Mouse (Mus musculus) 3T3-L1 (cell line): Measurements from ENCODE around the gene Sag.
A peak's percentile ranks its signal among the peaks of the same experiment; 100 is the strongest.

Experiments
- DNase-seq: peaks from one replicate; pipeline ENCODE4 v3.0.0-alpha.2; 2015; ENCODE audit warnings: low read depth, low spot score

Gene Sag

GRCm38 (mm10) chr1:87803576-87803975 lies at the start of gene Sag:
Gene Sag, plus strand, starts transcription at chr1:87803680.
- DNase-seq = no peak

DNA sequence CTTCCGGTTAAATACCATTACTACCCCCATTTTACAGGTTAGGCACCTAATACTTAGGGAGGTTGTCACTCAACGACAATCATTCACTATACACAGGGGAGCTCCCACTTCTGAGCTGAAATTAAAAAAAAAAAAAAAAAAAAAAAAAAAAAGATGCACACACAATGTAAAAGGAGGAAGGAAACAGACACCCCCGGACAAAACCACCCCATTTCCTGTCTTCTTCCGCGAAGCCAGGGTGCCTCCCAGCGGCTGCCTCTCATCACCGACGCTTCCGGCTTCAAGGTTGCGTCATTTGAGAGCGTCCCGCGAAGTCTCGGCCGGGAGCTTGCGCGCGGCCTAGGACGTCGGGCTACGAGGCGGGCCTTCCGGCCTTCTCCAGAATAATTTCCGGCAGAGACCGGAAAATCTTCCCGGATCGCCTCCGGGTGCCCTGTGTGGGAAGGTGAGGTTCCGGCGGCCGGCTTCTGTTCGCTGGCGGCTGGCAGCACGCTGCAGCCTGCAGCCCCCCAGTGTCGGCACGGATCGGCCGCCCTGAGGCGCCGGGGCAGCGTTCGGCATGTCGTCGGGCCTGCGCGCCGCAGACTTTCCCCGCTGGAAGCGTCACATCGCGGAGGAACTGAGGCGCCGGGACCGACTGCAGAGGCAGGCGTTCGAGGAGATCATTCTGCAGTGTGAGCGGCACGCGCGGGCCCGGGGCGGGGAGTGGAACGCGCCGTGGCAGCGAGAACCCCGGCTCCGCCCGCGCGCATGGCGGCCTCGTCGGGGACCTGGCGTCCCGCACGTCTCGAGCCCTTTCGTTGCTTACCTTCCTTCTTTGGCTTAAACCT lies 47.6 kb upstream of the Sag start, which contains the start of gene Atg16l1:
Gene Atg16l1, plus strand, starts transcription at position 230 of the 830 bp plus-strand sequence.
- DNase-seq = peak; percentile 96

DNA sequence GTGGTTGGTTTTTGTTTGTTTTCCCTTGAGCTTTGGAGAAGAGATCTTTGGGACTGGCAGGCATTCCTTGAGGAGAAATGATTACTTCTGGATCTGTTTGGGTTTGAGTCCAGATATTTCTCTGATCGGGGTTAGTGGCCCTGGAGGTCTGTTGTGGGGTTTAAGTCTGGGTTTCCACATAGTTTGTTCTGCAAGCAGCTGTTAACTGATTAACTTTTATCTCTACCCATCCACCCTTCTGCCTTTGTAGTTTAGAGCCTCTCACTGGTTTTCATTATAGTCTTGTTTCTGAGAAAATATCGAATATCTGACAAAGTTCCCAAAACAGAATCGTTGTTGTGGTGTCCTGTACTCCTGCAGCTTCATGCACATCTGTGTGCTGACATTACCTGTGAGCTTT lies 39.7 kb upstream of the Sag start:
- no peak for DNase-seq

DNA sequence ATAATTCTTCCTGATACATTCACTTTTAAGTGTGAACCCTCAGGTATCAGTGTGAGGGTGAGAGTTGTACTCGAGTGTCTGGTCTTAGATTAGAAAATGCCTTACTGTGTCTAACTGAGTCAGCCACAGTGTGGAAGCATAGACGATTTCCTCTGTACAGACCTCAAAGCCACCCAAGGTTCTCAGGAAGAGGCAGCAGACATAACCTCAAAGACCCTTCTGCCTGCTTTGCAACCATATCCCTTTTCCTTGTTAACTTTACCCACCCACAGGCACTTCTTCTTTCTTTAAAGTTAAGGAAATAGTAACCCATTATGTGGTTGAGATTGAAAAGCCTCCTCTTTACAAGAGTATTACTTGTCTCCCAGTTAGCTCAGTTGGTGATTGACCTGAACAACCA lies 37.7 kb upstream of the Sag start:
- no peak for DNase-seq

- DNase-seq = peak; percentile 42
Measured at GRCm38 (mm10) chr1:87766233-87766632, 37.2 kb upstream of the Sag start.

DNA sequence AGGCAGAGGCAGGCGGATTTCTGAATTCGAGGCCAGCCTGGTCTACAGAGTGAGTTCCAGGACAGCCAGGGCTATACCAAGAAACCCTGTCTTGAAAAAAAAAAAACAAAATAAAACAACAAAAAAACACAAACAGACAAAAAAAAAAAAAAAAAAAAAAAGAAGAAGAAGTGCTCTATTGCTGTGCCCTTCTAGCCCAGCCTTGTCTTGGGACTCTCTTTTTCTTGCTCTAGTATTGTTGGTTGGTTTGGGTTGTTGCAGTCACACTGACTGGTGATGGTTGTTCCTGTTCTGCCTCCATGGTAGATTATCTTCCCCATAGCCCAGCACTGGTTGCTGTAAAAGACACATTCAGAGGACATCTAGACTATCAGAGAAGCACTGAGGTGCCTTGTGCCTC lies 34.2 kb upstream of the Sag start:
- DNase-seq = no peak

DNA sequence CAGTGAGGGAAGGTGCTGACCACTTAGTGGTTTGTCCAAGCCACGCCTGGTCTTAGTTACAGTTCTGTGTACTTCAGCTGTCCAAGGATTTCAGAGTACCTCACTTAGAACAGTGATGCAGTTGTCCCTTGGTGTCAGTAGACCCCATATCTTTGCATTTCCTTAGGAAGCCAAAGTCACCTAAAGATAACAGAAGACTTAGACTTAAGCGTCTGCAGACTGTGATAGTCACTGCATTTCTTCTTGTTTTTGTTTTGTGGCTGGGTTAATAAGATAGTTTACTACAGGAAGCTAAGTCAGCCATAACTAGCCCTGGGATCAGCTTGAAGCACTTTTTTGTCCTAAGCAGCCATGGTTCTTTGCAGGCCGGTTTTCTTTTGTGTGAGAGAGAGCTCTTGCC lies 33.0 kb upstream of the Sag start:
- DNase-seq = no peak

DNA sequence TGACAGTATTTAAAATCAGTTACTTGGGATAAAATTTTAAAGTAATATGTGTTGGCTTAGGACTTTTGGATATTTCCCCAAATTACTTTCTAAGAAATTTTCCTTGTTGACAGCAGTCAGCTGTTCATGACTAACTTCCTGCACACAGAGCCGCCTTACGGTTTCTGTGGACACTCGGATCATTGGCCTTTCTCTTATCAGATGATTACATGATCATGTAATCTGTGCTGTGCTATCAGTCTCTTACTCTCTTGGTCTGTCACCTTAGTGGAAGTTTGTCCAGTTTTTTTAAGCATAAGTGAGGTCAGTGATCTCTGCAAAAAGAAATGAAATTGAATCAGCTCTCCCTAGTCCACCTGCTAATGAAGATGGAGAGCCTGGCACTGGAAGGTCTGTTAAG lies 31.8 kb upstream of the Sag start:
- DNase-seq = no peak

DNA sequence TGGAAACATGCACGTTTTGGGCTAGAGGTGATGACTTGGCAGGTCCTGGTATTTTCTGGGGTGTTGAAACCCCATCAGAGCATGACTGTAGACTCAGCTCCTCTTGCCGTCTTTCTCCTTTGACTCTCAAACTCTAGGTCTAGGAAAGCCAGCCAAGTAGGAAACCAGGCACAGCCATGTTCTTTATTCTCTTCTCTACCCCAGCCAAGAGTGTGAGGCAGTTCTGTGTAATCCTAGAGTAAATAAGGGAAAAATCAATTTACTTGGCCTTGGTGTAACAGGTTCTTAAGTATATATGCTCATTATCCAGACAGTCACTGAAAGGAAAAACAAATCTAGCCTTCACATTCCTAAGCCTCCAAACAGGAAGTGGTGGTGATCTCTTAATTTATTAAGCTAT lies 30.1 kb upstream of the Sag start:
- no peak for DNase-seq

DNA sequence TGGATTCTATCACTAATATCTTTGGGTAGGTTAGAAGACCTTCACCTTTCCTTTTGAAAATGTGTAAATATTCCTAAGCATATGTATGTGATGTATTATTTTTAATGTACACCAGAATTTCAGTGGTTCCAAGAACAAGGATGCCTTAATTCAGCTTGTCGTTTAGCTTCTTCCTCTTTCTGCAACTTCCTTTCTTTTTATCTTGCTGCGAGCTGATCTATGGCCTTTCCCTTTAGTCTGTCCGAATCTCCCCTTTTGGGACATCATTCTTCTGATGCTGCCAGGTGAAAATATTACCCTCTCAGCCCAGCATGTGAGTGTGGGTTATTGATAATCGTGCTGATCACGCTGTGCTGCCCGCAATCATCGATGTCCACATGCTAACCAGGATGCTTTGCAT lies 28.6 kb upstream of the Sag start:
- DNase-seq = no peak

DNA sequence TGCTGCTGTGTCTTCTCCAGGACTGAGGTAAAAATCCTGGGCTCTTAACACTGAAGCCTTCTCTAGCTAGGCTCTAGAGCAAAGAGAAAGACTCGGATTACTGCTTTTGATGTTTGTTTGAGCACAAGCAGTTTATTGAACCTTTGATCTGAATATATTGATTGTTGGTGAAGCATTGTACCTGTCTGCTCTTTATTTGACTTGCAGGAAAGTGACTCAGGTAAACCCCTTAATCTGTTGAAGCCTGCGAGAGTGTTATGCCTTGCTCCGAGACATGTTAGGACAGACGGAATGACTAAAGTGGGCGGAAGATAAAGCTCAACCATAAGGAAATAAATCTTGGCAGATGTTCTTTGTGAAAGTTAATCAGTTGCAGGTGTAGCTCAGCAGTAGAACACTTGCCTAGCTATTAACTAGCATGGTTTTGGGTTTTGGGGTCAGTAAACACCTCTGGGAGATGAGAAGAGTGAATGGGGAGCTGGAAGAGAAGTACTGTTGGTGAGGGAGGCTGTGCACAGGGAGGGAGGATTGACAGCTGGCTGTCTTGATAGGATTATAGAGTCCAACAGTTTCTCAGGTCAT lies 24.2 kb upstream of the Sag start:
- DNase-seq = peak; percentile 18

- DNase-seq = no peak
Measured at GRCm38 (mm10) chr1:87785703-87786102, 17.8 kb upstream of the Sag start.

DNA sequence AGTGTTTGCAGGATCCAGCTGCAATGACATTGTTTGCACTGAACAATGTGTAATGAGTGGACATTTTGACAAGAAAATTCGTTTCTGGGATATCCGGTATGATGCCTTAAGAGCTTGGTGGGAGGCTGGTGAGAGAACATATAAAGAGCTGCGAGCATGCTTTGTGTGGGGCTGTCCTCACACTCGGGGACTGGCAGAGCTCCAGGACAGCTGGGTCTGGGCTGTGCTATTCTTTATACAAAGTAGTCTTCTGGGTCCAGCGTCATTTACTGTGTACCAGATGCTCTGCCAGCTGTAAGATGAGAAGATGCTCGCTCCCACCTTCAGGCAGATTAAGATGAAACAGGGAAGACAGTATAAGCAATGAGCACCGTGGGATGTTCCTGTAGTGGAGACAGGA lies 17.2 kb upstream of the Sag start:
- DNase-seq = no peak

DNA sequence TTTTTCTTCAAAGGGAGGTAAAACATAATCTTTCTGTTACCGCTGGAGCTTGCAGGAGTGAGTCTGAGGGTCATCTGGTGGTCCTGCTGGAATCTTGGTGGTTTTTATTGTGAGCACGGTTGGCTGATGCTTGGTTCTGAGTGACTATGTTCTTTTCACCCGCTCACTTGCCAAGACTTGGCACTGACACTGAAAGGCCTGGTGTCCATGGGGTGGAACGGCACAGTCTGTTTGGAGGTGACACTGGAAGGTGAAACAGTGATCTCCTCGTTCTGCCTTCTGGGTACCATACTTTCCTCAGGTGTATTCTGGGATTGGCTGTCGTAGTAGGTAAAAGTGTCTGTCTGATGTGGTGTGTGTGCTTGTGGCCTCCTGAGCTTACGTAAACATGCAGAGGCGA lies 13.8 kb upstream of the Sag start:
- DNase-seq = no peak

DNA sequence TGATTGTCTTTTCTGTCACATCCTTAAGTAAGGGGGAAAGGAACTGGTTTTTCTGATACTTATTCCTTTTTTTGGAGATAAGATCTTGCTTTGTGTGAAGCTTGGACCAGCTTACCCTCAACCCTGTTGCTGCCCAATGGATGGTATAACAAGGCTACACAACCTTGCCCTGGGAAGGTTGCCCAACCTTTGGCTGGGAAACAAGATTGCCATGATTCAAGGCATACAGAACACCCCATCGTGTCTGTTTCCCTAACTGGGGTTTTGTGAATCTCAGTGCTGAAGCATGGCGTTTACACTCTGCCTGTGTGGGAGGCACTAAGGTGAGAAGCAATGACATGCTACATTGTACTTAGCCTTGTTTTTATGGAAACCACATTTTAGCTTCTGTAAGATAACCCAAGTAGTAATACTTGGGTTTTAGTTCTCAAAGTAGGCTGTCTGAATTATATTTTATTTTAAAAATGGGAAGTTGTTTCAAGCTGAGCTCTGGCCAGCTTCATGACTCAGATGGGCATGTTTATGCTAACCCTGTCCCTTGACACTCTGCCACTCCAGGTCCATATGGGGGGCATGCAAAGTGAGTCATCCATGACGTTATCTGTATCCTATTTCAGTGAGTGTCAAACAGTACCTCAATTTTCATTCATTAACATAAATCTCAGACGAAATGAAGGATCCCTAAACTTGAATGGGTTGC lies 10.9 kb upstream of the Sag start:
- peak; percentile 82 for DNase-seq

DNA sequence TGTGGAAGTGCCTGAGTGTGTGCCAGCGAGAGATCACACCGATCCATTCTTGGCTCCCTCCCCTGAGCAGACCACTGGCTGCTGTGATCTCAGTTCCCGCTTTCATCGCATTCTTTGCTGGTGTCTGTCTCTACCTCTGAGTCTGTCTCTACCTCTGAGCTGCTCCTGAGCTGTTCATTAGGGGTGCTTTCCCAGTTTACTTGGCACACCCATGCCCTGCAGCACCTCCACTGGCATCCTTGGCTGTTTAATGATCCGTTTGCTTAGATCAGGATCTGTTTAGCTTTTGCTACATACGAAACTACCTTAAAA lies 10.4 kb upstream of the Sag start:
- no peak for DNase-seq

DNA sequence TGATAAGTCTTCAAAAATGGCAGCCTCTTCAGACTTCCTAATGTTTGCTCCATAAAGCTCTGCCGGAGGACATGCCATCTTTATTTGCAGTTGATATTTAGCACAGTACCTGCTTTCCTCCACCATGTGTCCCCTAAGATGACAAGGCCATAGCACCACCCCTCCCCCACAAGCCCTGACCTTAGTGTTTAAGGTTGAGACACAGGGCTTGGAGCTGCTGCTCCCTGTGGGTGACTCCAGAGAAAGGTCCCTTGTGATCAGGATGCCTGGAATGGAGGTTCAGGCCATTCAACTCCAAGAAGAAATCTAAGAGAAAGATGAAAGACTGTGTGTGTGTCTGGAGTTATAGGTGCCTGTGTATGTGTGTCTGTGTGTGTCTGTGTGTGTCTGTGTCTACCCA lies 5.8 kb upstream of the Sag start:
- no peak for DNase-seq

GRCm38 (mm10) chr1:87798306-87798705 lies 5.2 kb upstream of the Sag start:
- DNase-seq = no peak

DNA sequence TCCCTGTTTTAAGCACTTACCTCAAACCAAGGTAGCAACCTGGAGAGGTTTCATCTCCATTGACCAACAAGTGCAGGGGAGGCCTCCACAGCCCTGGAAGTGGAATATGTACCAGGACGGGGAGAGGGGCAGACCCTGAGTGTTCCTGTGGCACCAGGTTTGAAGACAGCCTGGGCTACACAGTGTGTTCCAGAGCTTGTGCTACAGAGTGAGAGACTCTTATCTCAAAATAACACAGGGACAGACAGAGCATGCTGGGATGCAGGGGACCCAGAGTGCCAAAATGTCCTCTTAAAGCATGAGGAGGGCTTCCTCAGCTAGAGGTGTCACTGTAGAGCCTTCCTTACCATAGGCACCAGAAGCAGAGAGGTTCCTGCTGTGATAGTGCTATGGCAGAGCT lies 4.3 kb downstream of the Sag start:
- DNase-seq = no peak

DNA sequence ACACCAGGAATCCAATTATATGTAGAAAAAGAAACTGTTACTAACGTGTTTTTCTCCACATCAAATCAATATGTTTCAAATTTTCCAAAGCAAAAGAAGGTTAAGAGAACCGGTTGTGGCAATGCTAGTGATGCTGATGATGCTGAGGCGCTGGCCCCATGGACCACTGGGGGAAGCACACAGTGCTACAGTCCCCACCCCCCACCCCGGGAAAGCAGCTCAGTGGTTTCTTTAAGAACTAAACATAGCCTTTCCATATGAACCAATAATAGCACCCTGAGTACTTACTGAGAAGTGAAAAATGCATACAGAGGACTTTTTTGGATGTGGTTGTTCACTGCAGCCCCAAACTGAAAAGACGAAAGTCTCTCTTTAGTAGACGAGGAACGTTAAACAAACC lies 7.9 kb downstream of the Sag start:
- no peak for DNase-seq

- no peak for DNase-seq
Measured at GRCm38 (mm10) chr1:87812061-87812460, 8.6 kb downstream of the Sag start.

DNA sequence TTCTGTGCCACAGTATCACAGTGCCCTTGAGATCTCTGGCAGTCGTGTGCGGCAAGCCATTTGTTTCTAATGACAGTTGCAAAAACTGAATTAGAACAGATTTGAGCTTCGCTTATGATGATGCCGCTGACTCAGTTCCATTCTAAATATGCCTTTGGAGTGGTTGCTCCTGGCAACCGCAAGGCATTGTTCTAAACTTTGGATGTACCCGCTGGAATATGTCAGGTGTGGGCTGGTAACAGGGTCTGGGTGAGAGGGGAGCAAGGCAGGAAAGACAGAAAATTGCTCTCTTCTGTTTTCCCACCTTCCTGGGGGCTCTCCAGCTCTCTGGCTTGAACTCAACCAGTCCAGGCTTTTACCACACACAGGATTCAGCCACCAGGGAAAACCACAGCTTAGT lies 9.7 kb downstream of the Sag start:
- no peak for DNase-seq

GRCm38 (mm10) chr1:87813681-87814080 lies 10.2 kb downstream of the Sag start:
- peak; percentile 20 for DNase-seq
